ENCODE assay signal across 8 mouse cellular contexts in genomic region chr10:34019302-34020075, GRCm38 (mm10). TPM values are rescaled to one million over a fixed set of nuclear protein-coding genes. Genes with fewer than 3 reads are reported as not detected.
DNase-seq lines count a peak whose midpoint lies in the region; ATAC-seq and TF ChIP-seq lines count a peak whose summit lies in the region.

TSS of gene Rwdd1 (minus strand) at chr10:34019624.

- peak within 1 kb of the TSS; percentile 71 for H3K4me2 ChIP-seq in forebrain, embryonic 12.5 days
- peak within 1 kb of the TSS; percentile 82 for H3K4me2 ChIP-seq in heart, postnatal 0 days (ENCODE audit: low read depth, low read length)
- peak within 1 kb of the TSS; percentile 66 for H3K4me2 ChIP-seq in liver, embryonic 16.5 days (ENCODE audit: low read depth, low read length)
- peak within 1 kb of the TSS; percentile 83 for H3K4me2 ChIP-seq in neural tube, embryonic 13.5 days

- TF ChIP-seq CTCF in E14TG2a.4 (conservative IDR thresholded peaks at IDR 0.05; ENCODE audit: low read length): no peak
- TF ChIP-seq CTCF in heart, postnatal 0 days (IDR thresholded peaks at IDR 0.05; ENCODE audit: low read depth): peak; percentile 29; the same call in 1 of the 2 replicates
- no peak for TF ChIP-seq CTCF in testis, adult 2 months (IDR thresholded peaks at IDR 0.05; ENCODE audit: control insufficient read depth, insufficient read depth, insufficient replicate concordance, low read depth, low read length)

- peak within 1 kb of the TSS; percentile 95 for H3K4me3 ChIP-seq in E14TG2a.4 (replicated peaks; ENCODE audit: low read length)
- peak within 1 kb of the TSS; percentile 81 for H3K4me3 ChIP-seq in forebrain, embryonic 12.5 days (replicated peaks)
- peak within 1 kb of the TSS; percentile 93 for H3K4me3 ChIP-seq in heart, postnatal 0 days (ENCODE audit: low read depth, low read length)
- H3K4me3 ChIP-seq in liver, embryonic 16.5 days (ENCODE audit: low read depth, low read length): peak within 1 kb of the TSS; percentile 85
- peak within 1 kb of the TSS; percentile 88 for H3K4me3 ChIP-seq in neural tube, embryonic 13.5 days
- H3K4me3 ChIP-seq in testis, adult 2 months (ENCODE audit: control insufficient read depth, low read depth, low read length): peak within 1 kb of the TSS; percentile 90

- TF ChIP-seq EP300 in heart, postnatal 0 days (IDR thresholded peaks at IDR 0.05; ENCODE audit: low read depth): peak; percentile 61; the same call in 1 of the 2 replicates

- H3K27ac ChIP-seq in forebrain, embryonic 12.5 days: peak within 1 kb of the TSS; percentile 93
- peak within 1 kb of the TSS; percentile 96 for H3K27ac ChIP-seq in heart, postnatal 0 days (ENCODE audit: low read depth)
- H3K27ac ChIP-seq in liver, embryonic 16.5 days (ENCODE audit: low read length): peak within 1 kb of the TSS; percentile 95
- H3K27ac ChIP-seq in neural tube, embryonic 13.5 days (replicated peaks): peak within 1 kb of the TSS; percentile 93
- H3K27ac ChIP-seq in testis, adult 2 months (ENCODE audit: control insufficient read depth, insufficient read depth, low read depth, low read length): peak within 1 kb of the TSS; percentile 80

- H3K27me3 ChIP-seq in E14TG2a.4 (ENCODE audit: insufficient read depth, low read length): no peaks in the 10 kb centered on the region
- H3K27me3 ChIP-seq in forebrain, embryonic 12.5 days: no peaks in the 10 kb centered on the region
- no peaks in the 10 kb centered on the region for H3K27me3 ChIP-seq in heart, postnatal 0 days (ENCODE audit: control insufficient read depth, insufficient read depth, low read length)
- no peaks in the 10 kb centered on the region for H3K27me3 ChIP-seq in liver, embryonic 16.5 days (ENCODE audit: control insufficient read depth, insufficient read depth, low read depth, low read length)
- H3K27me3 ChIP-seq in neural tube, embryonic 13.5 days: no peaks in the 10 kb centered on the region
- H3K27me3 ChIP-seq in testis, adult 2 months (ENCODE audit: control insufficient read depth, insufficient read depth, low read length): no peaks in the 10 kb centered on the region

- H3K9ac ChIP-seq in forebrain, embryonic 12.5 days: peak within 1 kb of the TSS; percentile 89
- peak within 1 kb of the TSS; percentile 77 for H3K9ac ChIP-seq in heart, postnatal 0 days (replicated peaks; ENCODE audit: low read depth, low read length)
- H3K9ac ChIP-seq in liver, embryonic 16.5 days (ENCODE audit: low read depth, low read length): peak within 1 kb of the TSS; percentile 90
- peak within 1 kb of the TSS; percentile 96 for H3K9ac ChIP-seq in neural tube, embryonic 13.5 days

- peaks cover 40% of the 10 kb centered on the region for H3K4me1 ChIP-seq in E14TG2a.4 (replicated peaks; ENCODE audit: low read depth, low read length)
- peaks cover 16% of the 10 kb centered on the region for H3K4me1 ChIP-seq in forebrain, embryonic 12.5 days
- H3K4me1 ChIP-seq in heart, postnatal 0 days (ENCODE audit: control insufficient read depth, insufficient read depth): peaks cover 11% of the 10 kb centered on the region
- peaks cover 13% of the 10 kb centered on the region for H3K4me1 ChIP-seq in liver, embryonic 16.5 days (ENCODE audit: control insufficient read depth, low read depth, low read length)
- peaks cover 39% of the 10 kb centered on the region for H3K4me1 ChIP-seq in neural tube, embryonic 13.5 days (replicated peaks)
- peaks cover 2% of the 10 kb centered on the region for H3K4me1 ChIP-seq in testis, adult 2 months (ENCODE audit: control insufficient read depth, insufficient read depth, low read length)

- DNase-seq in c-Kit-positive CD71-positive TER-119-positive erythroid progenitor cells, embryonic 14.5 days (ENCODE audit: low spot score): peak; percentile 94
- peak; percentile 97 for DNase-seq in heart, postnatal 0 days (ENCODE audit: low spot score)
- DNase-seq in kidney, postnatal 4 days: peak; percentile 96 to 98

- ATAC-seq in forebrain, embryonic 12.5 days (ENCODE audit: low FRiP score): peak; percentile 100
- ATAC-seq in heart, postnatal 0 days (ENCODE audit: insufficient read depth, low read depth): peak; percentile 99
- ATAC-seq in liver, embryonic 16.5 days (ENCODE audit: low read depth): peak; percentile 98
- ATAC-seq in neural tube, embryonic 13.5 days (ENCODE audit: low read depth): peak; percentile 100

- WGBS in forebrain, embryonic 12.5 days: under 1% methylated on average over 82 of the region's 82 CpGs
- under 1% methylated on average over 79 of the region's 82 CpGs for WGBS in heart, postnatal 0 days
- 0% methylated on average over 73 of the region's 82 CpGs for WGBS in liver, embryonic 16.5 days (ENCODE audit: insufficient replicate concordance)
- under 1% methylated on average over 81 of the region's 82 CpGs for WGBS in neural tube, embryonic 13.5 days

- TF ChIP-seq POLR2A in testis, adult 2 months (IDR thresholded peaks at IDR 0.05; ENCODE audit: control insufficient read depth, low read depth, low read length): peak; percentile 76

- H3K36me3 ChIP-seq in E14TG2a.4 (ENCODE audit: insufficient read depth, low read length): peaks cover 18% of the 10 kb centered on the region
- H3K36me3 ChIP-seq in forebrain, embryonic 12.5 days (replicated peaks): no peaks in the 10 kb centered on the region
- H3K36me3 ChIP-seq in heart, postnatal 0 days (replicated peaks; ENCODE audit: control insufficient read depth, insufficient read depth, low read length): peaks cover 2% of the 10 kb centered on the region; the same call in 1 of the 2 replicates
- no peaks in the 10 kb centered on the region for H3K36me3 ChIP-seq in liver, embryonic 16.5 days (ENCODE audit: control insufficient read depth, insufficient read depth)
- H3K36me3 ChIP-seq in neural tube, embryonic 13.5 days: 0 out of 2 replicates have a peak, but pooled peaks cover 5% of the 10 kb centered on the region
- H3K36me3 ChIP-seq in testis, adult 2 months (ENCODE audit: control insufficient read depth, insufficient read depth, low read length): no peaks in the 10 kb centered on the region

- H3K9me3 ChIP-seq in E14TG2a.4 (ENCODE audit: low read length): no peaks in the 10 kb centered on the region
- H3K9me3 ChIP-seq in forebrain, embryonic 12.5 days: no peaks in the 10 kb centered on the region
- no peaks in the 10 kb centered on the region for H3K9me3 ChIP-seq in heart, postnatal 0 days (replicated peaks; ENCODE audit: control insufficient read depth, low read length)
- H3K9me3 ChIP-seq in liver, embryonic 16.5 days (replicated peaks; ENCODE audit: control insufficient read depth, low read length): no peaks in the 10 kb centered on the region
- no peaks in the 10 kb centered on the region for H3K9me3 ChIP-seq in neural tube, embryonic 13.5 days

RNA-seq across cellular contexts. Expression of gene Rwdd1, which starts in this region (rescaled TPM):
- 154 and 155 TPM in 2 replicates for polyA plus RNA-seq in forebrain, embryonic 12.5 days (2016; fragmentation: Nextera tagmentation; extraction: Ambion mirVana)
- total RNA-seq in heart, postnatal 0 days (2014; rRNA removed; ENCODE audit: low replicate concordance): 87.7 and 152 TPM in 2 replicates
- polyA plus RNA-seq in heart, postnatal 0 days (2015; fragmentation: Nextera tagmentation; extraction: Ambion mirVana): 132 and 142 TPM in 2 replicates
- polyA plus RNA-seq in liver, embryonic 16.5 days (2015; fragmentation: Nextera tagmentation; extraction: Ambion mirVana): 29.9 and 34.4 TPM in 2 replicates
- 128 and 141 TPM in 2 replicates for polyA plus RNA-seq in neural tube, embryonic 13.5 days (2015; fragmentation: Nextera tagmentation; extraction: Ambion mirVana)
- polyA plus RNA-seq in testis, adult 2 months (2012; rRNA removed): 39.0 and 41.3 TPM in 2 replicates

Comparison
In these comparisons a context has a peak if more than half of its experiments do, and no peak if none do; other contexts are left out.
1. Peak in every context shown above with its lines: DNase-seq, ATAC-seq, H3K4me3 ChIP-seq and H3K27ac ChIP-seq.